Mouse (Mus musculus) megakaryocyte, embryonic 14.5 days (primary cell): Measurements from ENCODE around the gene Hist1h4a.

Source experiments
- FLI1 ChIP-seq: IDR thresholded peaks from 2 replicates; pipeline ENCODE4 v1.6.1; 2012; ENCODE audit warnings: low read length, inconsistent platforms, mixed read lengths
- GATA1 ChIP-seq: IDR thresholded peaks from 3 replicates; pipeline ENCODE4 v1.6.1; 2012; ENCODE audit warnings: mixed read lengths, low read length, inconsistent platforms, borderline replicate concordance

DNA sequence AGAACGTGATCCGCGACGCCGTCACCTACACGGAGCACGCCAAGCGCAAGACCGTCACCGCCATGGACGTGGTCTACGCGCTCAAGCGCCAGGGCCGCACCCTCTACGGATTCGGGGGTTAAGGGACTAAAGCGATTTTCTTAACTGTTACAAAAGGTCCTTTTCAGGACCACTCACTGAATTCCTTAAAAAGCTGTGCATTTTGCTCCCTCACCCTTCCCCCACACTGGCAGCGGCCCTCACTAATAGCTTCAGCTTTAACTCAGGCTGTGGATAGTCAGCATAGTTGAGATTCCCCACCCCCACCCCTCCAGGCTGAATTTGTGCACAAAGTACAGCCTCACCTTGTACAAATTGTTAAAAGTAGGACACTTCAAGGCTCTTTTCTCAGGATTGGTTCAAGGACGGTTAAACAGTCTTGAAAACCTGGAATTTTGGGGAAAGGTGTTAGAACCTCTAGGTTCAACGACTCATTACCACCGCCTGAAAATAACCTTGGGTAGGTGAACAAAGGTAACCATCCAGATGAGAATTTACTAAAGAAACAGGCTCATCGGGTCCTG lies 3.7 kb downstream of the Hist1h4a start:
- TF ChIP-seq GATA1 (no peak), FLI1 (no peak)
